Mouse (Mus musculus): ENCODE results near the gene Cmbl. TPM values are rescaled to one million over a fixed set of nuclear protein-coding genes. Genes with fewer than 3 reads are reported as not detected.

Gene Cmbl
- polyA plus RNA-seq, 1 experiment from 2014 or later: 8.6 TPM

- Histone ChIP-seq H3K27me3 (replicated peaks; ENCODE audit: control insufficient read depth, insufficient read depth, low read length) (no peaks in the 10 kb centered on the region), H3K9ac (replicated peaks; ENCODE audit: low read depth, low read length) (no peak overlapping the region), H3K27ac (ENCODE audit: low read length) (no peak overlapping the region), H3K4me1 (replicated peaks; ENCODE audit: control insufficient read depth, insufficient read depth, low read length) (no peaks in the 10 kb centered on the region), H3K9me3 (ENCODE audit: control insufficient read depth, low read length) (no peaks in the 10 kb centered on the region), H3K4me2 (ENCODE audit: low read length) (no peak overlapping the region), H3K36me3 (ENCODE audit: control insufficient read depth, insufficient read depth) (peaks cover 33% of the 10 kb centered on the region), H3K4me3 (replicated peaks; ENCODE audit: low read length) (no peak overlapping the region)
- ATAC-seq: no peak
- WGBS: 83% methylated on average over 2 of the region's 2 CpGs
These were observed 22.6 kb downstream of the Cmbl start for GRCm38 (mm10) chr15:31587789-31588188.

- no peak overlapping the region for H3K27ac ChIP-seq (ENCODE audit: low read length)
- 71% methylated on average over 8 of the region's 8 CpGs for WGBS
These were observed 23.9 kb downstream of the Cmbl start for GRCm38 (mm10) chr15:31588989-31589640.

GRCm38 (mm10) chr15:31590176-31590575 is 25.0 kb downstream of the Cmbl start:
- Histone ChIP-seq H3K36me3 (ENCODE audit: control insufficient read depth, insufficient read depth) (peaks cover 55% of the 10 kb centered on the region), H3K4me2 (ENCODE audit: low read length) (no peak overlapping the region)

More at GRCm38 (mm10) chr15:31588989-31589640, 23.9 kb downstream of the Cmbl start:
- H3K4me1 ChIP-seq (replicated peaks; ENCODE audit: control insufficient read depth, insufficient read depth, low read length): no peaks in the 10 kb centered on the region
- no peak overlapping the region for H3K4me2 ChIP-seq (ENCODE audit: low read length)
- H3K4me3 ChIP-seq (replicated peaks; ENCODE audit: low read length): no peak overlapping the region
- peaks cover 46% of the 10 kb centered on the region for H3K36me3 ChIP-seq (ENCODE audit: control insufficient read depth, insufficient read depth)
- H3K27me3 ChIP-seq (replicated peaks; ENCODE audit: control insufficient read depth, insufficient read depth, low read length): no peaks in the 10 kb centered on the region
- no peak overlapping the region for H3K9ac ChIP-seq (replicated peaks; ENCODE audit: low read depth, low read length)
- H3K9me3 ChIP-seq (ENCODE audit: control insufficient read depth, low read length): no peaks in the 10 kb centered on the region
- 0 out of 2 replicates have a peak, but pooled peaks have one; percentile 15 for ATAC-seq

DNA sequence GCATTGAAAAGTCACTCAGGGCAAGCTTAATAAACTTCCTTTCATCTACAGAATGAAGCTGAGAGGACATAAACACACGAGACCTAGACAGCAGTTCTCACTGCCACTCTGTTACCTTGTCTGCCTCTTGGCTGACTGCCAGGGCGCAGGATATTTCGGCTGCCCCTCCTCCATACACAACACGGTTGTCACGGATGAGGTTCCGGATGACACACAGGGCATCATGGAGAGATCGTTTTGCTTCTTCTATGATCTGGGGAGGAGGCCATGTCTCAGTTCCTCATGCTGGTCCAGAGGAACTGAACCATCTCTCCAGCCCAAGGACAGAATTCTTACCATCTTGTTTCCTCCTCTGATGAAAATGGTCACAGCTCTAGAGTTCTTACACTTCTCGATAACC is 27.3 kb downstream of the Cmbl start:
- WGBS: 88% methylated on average over 8 of the region's 8 CpGs

More at GRCm38 (mm10) chr15:31590176-31590575, 25.0 kb downstream of the Cmbl start:
- no peaks in the 10 kb centered on the region for H3K27me3 ChIP-seq (replicated peaks; ENCODE audit: control insufficient read depth, insufficient read depth, low read length)
- 95% methylated on average over 5 of the region's 5 CpGs for WGBS
- no peak for ATAC-seq
- no peak overlapping the region for H3K9ac ChIP-seq (replicated peaks; ENCODE audit: low read depth, low read length)
- H3K4me1 ChIP-seq (replicated peaks; ENCODE audit: control insufficient read depth, insufficient read depth, low read length): no peaks in the 10 kb centered on the region
- no peak overlapping the region for H3K4me3 ChIP-seq (replicated peaks; ENCODE audit: low read length)
- no peak overlapping the region for H3K27ac ChIP-seq (ENCODE audit: low read length)
- no peaks in the 10 kb centered on the region for H3K9me3 ChIP-seq (ENCODE audit: control insufficient read depth, low read length)

GRCm38 (mm10) chr15:31594260-31594659 is 29.1 kb downstream of the Cmbl start:
- no peak overlapping the region for H3K9ac ChIP-seq (replicated peaks; ENCODE audit: low read depth, low read length)
- H3K27ac ChIP-seq (ENCODE audit: low read length): no peak overlapping the region
- H3K36me3 ChIP-seq (ENCODE audit: control insufficient read depth, insufficient read depth): peaks cover 65% of the 10 kb centered on the region
- H3K4me2 ChIP-seq (ENCODE audit: low read length): no peak overlapping the region
- no peaks in the 10 kb centered on the region for H3K27me3 ChIP-seq (replicated peaks; ENCODE audit: control insufficient read depth, insufficient read depth, low read length)
- peaks cover 4% of the 10 kb centered on the region for H3K4me1 ChIP-seq (replicated peaks; ENCODE audit: control insufficient read depth, insufficient read depth, low read length)
- no peaks in the 10 kb centered on the region for H3K9me3 ChIP-seq (ENCODE audit: control insufficient read depth, low read length)
- WGBS: 89% methylated on average over 14 of the region's 14 CpGs
- ATAC-seq: no peak
- H3K4me3 ChIP-seq (replicated peaks; ENCODE audit: low read length): no peak overlapping the region

More for the DNA sequence above, 27.3 kb downstream of the Cmbl start:
- Histone ChIP-seq H3K27me3 (replicated peaks; ENCODE audit: control insufficient read depth, insufficient read depth, low read length) (no peaks in the 10 kb centered on the region), H3K9ac (replicated peaks; ENCODE audit: low read depth, low read length) (no peak overlapping the region), H3K36me3 (ENCODE audit: control insufficient read depth, insufficient read depth) (peaks cover 63% of the 10 kb centered on the region), H3K9me3 (ENCODE audit: control insufficient read depth, low read length) (no peaks in the 10 kb centered on the region), H3K27ac (ENCODE audit: low read length) (no peak overlapping the region), H3K4me2 (ENCODE audit: low read length) (no peak overlapping the region), H3K4me3 (replicated peaks; ENCODE audit: low read length) (no peak overlapping the region), H3K4me1 (replicated peaks; ENCODE audit: control insufficient read depth, insufficient read depth, low read length) (no peaks in the 10 kb centered on the region)
- no peak for ATAC-seq

GRCm38 (mm10) chr15:31595651-31596050 is 30.5 kb downstream of the Cmbl start:
- H3K4me1 ChIP-seq (replicated peaks; ENCODE audit: control insufficient read depth, insufficient read depth, low read length): peaks cover 17% of the 10 kb centered on the region

GRCm38 (mm10) chr15:31599834-31600233 is 34.6 kb downstream of the Cmbl start:
- H3K27ac ChIP-seq (ENCODE audit: low read length): no peak overlapping the region
- no peak overlapping the region for H3K9ac ChIP-seq (replicated peaks; ENCODE audit: low read depth, low read length)
- ATAC-seq: no peak
- no peaks in the 10 kb centered on the region for H3K9me3 ChIP-seq (ENCODE audit: control insufficient read depth, low read length)
- WGBS: 79% methylated on average over 4 of the region's 4 CpGs
- peak overlapping the region; percentile 98 for H3K4me2 ChIP-seq (ENCODE audit: low read length)
- H3K4me1 ChIP-seq (replicated peaks; ENCODE audit: control insufficient read depth, insufficient read depth, low read length): peaks cover 27% of the 10 kb centered on the region
- H3K27me3 ChIP-seq (replicated peaks; ENCODE audit: control insufficient read depth, insufficient read depth, low read length): no peaks in the 10 kb centered on the region
- peaks cover 13% of the 10 kb centered on the region for H3K36me3 ChIP-seq (ENCODE audit: control insufficient read depth, insufficient read depth)
- peak overlapping the region; percentile 14 for H3K4me3 ChIP-seq (replicated peaks; ENCODE audit: low read length)

More at GRCm38 (mm10) chr15:31595651-31596050, 30.5 kb downstream of the Cmbl start:
- H3K9ac ChIP-seq (replicated peaks; ENCODE audit: low read depth, low read length): no peak overlapping the region
- H3K4me2 ChIP-seq (ENCODE audit: low read length): no peak overlapping the region
- H3K4me3 ChIP-seq (replicated peaks; ENCODE audit: low read length): no peak overlapping the region
- WGBS: 92% methylated on average over 7 of the region's 7 CpGs
- no peaks in the 10 kb centered on the region for H3K27me3 ChIP-seq (replicated peaks; ENCODE audit: control insufficient read depth, insufficient read depth, low read length)
- H3K27ac ChIP-seq (ENCODE audit: low read length): no peak overlapping the region
- no peak for ATAC-seq
- no peaks in the 10 kb centered on the region for H3K9me3 ChIP-seq (ENCODE audit: control insufficient read depth, low read length)
- H3K36me3 ChIP-seq (ENCODE audit: control insufficient read depth, insufficient read depth): peaks cover 53% of the 10 kb centered on the region

DNA sequence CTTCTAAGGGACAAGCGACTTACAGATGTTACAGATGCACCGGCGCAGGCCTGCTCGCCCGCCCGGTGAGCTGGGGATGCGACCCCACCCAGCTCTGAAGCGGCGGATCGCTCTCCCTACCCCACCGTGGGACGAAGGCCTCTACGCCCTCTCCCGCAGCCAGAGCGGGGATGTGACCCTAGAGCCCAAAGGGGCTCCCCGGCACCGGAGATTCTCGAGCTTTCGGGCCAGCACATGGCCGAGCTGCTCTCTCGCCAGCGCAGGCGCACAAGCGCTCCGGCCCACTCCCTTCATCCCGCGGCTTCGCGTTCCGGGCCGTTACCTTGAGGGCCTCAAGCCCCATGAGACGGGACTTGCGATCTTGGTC is 36.1 kb downstream of the Cmbl start:
- WGBS: under 1% methylated on average over 33 of the region's 33 CpGs
- ATAC-seq: peak; percentile 72
- peak overlapping the region; percentile 86 for H3K4me3 ChIP-seq (replicated peaks; ENCODE audit: low read length)
- H3K4me2 ChIP-seq (ENCODE audit: low read length): peak overlapping the region; percentile 98
- peaks cover 3% of the 10 kb centered on the region; the same call in 1 of the 2 replicates for H3K36me3 ChIP-seq (ENCODE audit: control insufficient read depth, insufficient read depth)
- peak overlapping the region; percentile 89 for H3K9ac ChIP-seq (replicated peaks; ENCODE audit: low read depth, low read length)
- H3K4me1 ChIP-seq (replicated peaks; ENCODE audit: control insufficient read depth, insufficient read depth, low read length): peaks cover 27% of the 10 kb centered on the region
- no peaks in the 10 kb centered on the region for H3K27me3 ChIP-seq (replicated peaks; ENCODE audit: control insufficient read depth, insufficient read depth, low read length)
- no peaks in the 10 kb centered on the region for H3K9me3 ChIP-seq (ENCODE audit: control insufficient read depth, low read length)
- peak overlapping the region; percentile 84 for H3K27ac ChIP-seq (ENCODE audit: low read length)

- Histone ChIP-seq H3K27ac (ENCODE audit: low read length) (peak within 1 kb of the TSS; percentile 95), H3K9me3 (ENCODE audit: control insufficient read depth, low read length) (no peaks in the 10 kb centered on the region), H3K9ac (replicated peaks; ENCODE audit: low read depth, low read length) (peak within 1 kb of the TSS; percentile 91), H3K27me3 (replicated peaks; ENCODE audit: control insufficient read depth, insufficient read depth, low read length) (no peaks in the 10 kb centered on the region), H3K4me3 (replicated peaks; ENCODE audit: low read length) (peak within 1 kb of the TSS; percentile 86), H3K4me2 (ENCODE audit: low read length) (peak within 1 kb of the TSS; percentile 98), H3K4me1 (replicated peaks; ENCODE audit: control insufficient read depth, insufficient read depth, low read length) (peaks cover 27% of the 10 kb centered on the region), H3K36me3 (ENCODE audit: control insufficient read depth, insufficient read depth) (peaks cover 3% of the 10 kb centered on the region; the same call in 1 of the 2 replicates)
- WGBS: under 1% methylated on average over 63 of the region's 63 CpGs
- peak; percentile 88 for ATAC-seq
These were observed 36.6 kb downstream of the Cmbl start, which contains the start of the genes Cct5 and Fam173b for GRCm38 (mm10) chr15:31601646-31602374. Gene Cct5, minus strand, starts transcription at chr15:31601804. Gene Fam173b, plus strand, starts transcription at chr15:31601852.

All from forebrain, embryonic 16.5 days (tissue).